Mouse (Mus musculus): ENCODE measurements around the gene Lipt2. TPM values are rescaled to one million over a fixed set of nuclear protein-coding genes. Genes with fewer than 3 reads are reported as not detected.

Lipt2 gene
- total RNA-seq, 1 experiment: 6.2 TPM

GRCm38 (mm10) chr7:100137038-100137437 lies 22.0 kb upstream of the Lipt2 start:
- no peak overlapping the region for H3K9ac ChIP-seq (ENCODE audit: insufficient read depth, low read depth, low read length, poor library complexity, severe bottlenecking)
- H3K27ac ChIP-seq (ENCODE audit: insufficient read depth, low read depth, low read length, poor library complexity, severe bottlenecking): no peak overlapping the region
- in situ Hi-C loops (cut with MboI; ENCODE audit: low sequenced_read_pairs in 2 of 2, unreplicated experiment in 2 of 2): no loop called here
- H3K4me1 ChIP-seq (ENCODE audit: control insufficient read depth in 2 of 2, insufficient read depth in 2 of 2, low read length in 2 of 2, poor library complexity in 1 of 2): no peaks in the 10 kb centered on the region
- no peaks in the 10 kb centered on the region for H3K36me3 ChIP-seq (ENCODE audit: control insufficient read depth, insufficient read depth, low read length, poor library complexity, severe bottlenecking)
- TF ChIP-seq HCFC1 (IDR thresholded peaks at IDR 0.05; ENCODE audit: borderline replicate concordance, insufficient read depth, low read length) (no peak), MAFK (IDR thresholded peaks at IDR 0.05; ENCODE audit: insufficient read depth, low read depth, low read length) (no peak), ZC3H11A (IDR thresholded peaks at IDR 0.05; ENCODE audit: borderline replicate concordance, low read depth, low read length) (no peak), CHD2 (IDR thresholded peaks at IDR 0.05; ENCODE audit: low read depth, low read length) (no peak), ZNF384 (IDR thresholded peaks at IDR 0.05; ENCODE audit: low read depth, low read length) (no peak)
- no peak overlapping the region for H3K4me3 ChIP-seq (ENCODE audit: insufficient read depth in 1 of 2, low read depth in 1 of 2, low read length in 2 of 2, poor library complexity in 1 of 2, severe bottlenecking in 1 of 2)
- no peaks in the 10 kb centered on the region for H3K9me3 ChIP-seq (ENCODE audit: control insufficient read depth, insufficient read depth, low read depth, low read length)
- DNase-seq (ENCODE audit: low read depth, low spot score): no peak

- Histone ChIP-seq H3K27ac (ENCODE audit: insufficient read depth, low read depth, low read length, poor library complexity, severe bottlenecking) (no peak overlapping the region), H3K9ac (ENCODE audit: insufficient read depth, low read depth, low read length, poor library complexity, severe bottlenecking) (no peak overlapping the region), H3K4me1 (ENCODE audit: control insufficient read depth in 2 of 2, insufficient read depth in 2 of 2, low read length in 2 of 2, poor library complexity in 1 of 2) (no peaks in the 10 kb centered on the region), H3K9me3 (ENCODE audit: control insufficient read depth, insufficient read depth, low read depth, low read length) (no peaks in the 10 kb centered on the region), H3K36me3 (ENCODE audit: control insufficient read depth, insufficient read depth, low read length, poor library complexity, severe bottlenecking) (no peaks in the 10 kb centered on the region), H3K4me3 (ENCODE audit: insufficient read depth in 1 of 2, low read depth in 1 of 2, low read length in 2 of 2, poor library complexity in 1 of 2, severe bottlenecking in 1 of 2) (no peak overlapping the region)
- TF ChIP-seq MAFK (IDR thresholded peaks at IDR 0.05; ENCODE audit: insufficient read depth, low read depth, low read length) (no peak), HCFC1 (IDR thresholded peaks at IDR 0.05; ENCODE audit: borderline replicate concordance, insufficient read depth, low read length) (no peak), ZNF384 (IDR thresholded peaks at IDR 0.05; ENCODE audit: low read depth, low read length) (no peak), CHD2 (IDR thresholded peaks at IDR 0.05; ENCODE audit: low read depth, low read length) (no peak), ZC3H11A (IDR thresholded peaks at IDR 0.05; ENCODE audit: borderline replicate concordance, low read depth, low read length) (no peak)
- DNase-seq (ENCODE audit: low read depth, low spot score): no peak
- in situ Hi-C loops (cut with MboI; ENCODE audit: low sequenced_read_pairs in 2 of 2, unreplicated experiment in 2 of 2): no loop called here
Observed at GRCm38 (mm10) chr7:100138075-100138474, 21.0 kb upstream of the Lipt2 start.

GRCm38 (mm10) chr7:100140591-100140990 lies 18.5 kb upstream of the Lipt2 start:
- Histone ChIP-seq H3K9ac (ENCODE audit: insufficient read depth, low read depth, low read length, poor library complexity, severe bottlenecking) (no peak overlapping the region), H3K4me3 (ENCODE audit: insufficient read depth in 1 of 2, low read depth in 1 of 2, low read length in 2 of 2, poor library complexity in 1 of 2, severe bottlenecking in 1 of 2) (no peak overlapping the region), H3K4me1 (ENCODE audit: control insufficient read depth in 2 of 2, insufficient read depth in 2 of 2, low read length in 2 of 2, poor library complexity in 1 of 2) (no peaks in the 10 kb centered on the region), H3K27ac (ENCODE audit: insufficient read depth, low read depth, low read length, poor library complexity, severe bottlenecking) (no peak overlapping the region), H3K36me3 (ENCODE audit: control insufficient read depth, insufficient read depth, low read length, poor library complexity, severe bottlenecking) (no peaks in the 10 kb centered on the region), H3K9me3 (ENCODE audit: control insufficient read depth, insufficient read depth, low read depth, low read length) (no peaks in the 10 kb centered on the region)
- in situ Hi-C loops (cut with MboI; ENCODE audit: low sequenced_read_pairs in 2 of 2, unreplicated experiment in 2 of 2): no loop called here
- TF ChIP-seq ZNF384 (IDR thresholded peaks at IDR 0.05; ENCODE audit: low read depth, low read length): no peak
- no peak for TF ChIP-seq MAFK (IDR thresholded peaks at IDR 0.05; ENCODE audit: insufficient read depth, low read depth, low read length)
- no peak for TF ChIP-seq ZC3H11A (IDR thresholded peaks at IDR 0.05; ENCODE audit: borderline replicate concordance, low read depth, low read length)
- TF ChIP-seq CHD2 (IDR thresholded peaks at IDR 0.05; ENCODE audit: low read depth, low read length): no peak
- no peak for TF ChIP-seq HCFC1 (IDR thresholded peaks at IDR 0.05; ENCODE audit: borderline replicate concordance, insufficient read depth, low read length)
- DNase-seq (ENCODE audit: low read depth, low spot score): no peak

DNA sequence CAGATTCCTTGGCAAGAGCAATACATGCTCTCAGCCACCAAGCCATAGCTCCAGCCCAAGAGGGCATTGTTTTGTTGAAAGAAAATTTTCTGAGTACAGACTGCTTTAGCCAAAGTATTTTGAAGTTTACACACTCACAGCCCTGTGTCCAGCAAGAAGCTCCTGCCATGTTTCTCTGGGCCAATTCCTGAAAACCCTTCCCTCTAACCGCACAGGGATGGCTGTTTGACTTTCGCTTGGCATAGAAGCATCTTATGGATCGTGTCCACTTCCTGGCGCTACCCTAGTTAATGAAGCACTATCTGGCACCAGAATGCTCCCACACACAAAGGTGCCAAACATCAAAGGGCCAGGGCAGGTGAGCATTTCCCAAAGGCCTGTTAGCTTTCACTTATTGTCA lies 10.5 kb upstream of the Lipt2 start:
- TF ChIP-seq ZC3H11A (IDR thresholded peaks at IDR 0.05; ENCODE audit: borderline replicate concordance, low read depth, low read length): no peak
- TF ChIP-seq CHD2 (IDR thresholded peaks at IDR 0.05; ENCODE audit: low read depth, low read length): no peak
- TF ChIP-seq MAFK (IDR thresholded peaks at IDR 0.05; ENCODE audit: insufficient read depth, low read depth, low read length): no peak
- no peak for TF ChIP-seq ZNF384 (IDR thresholded peaks at IDR 0.05; ENCODE audit: low read depth, low read length)
- no peak for TF ChIP-seq HCFC1 (IDR thresholded peaks at IDR 0.05; ENCODE audit: borderline replicate concordance, insufficient read depth, low read length)
- peaks cover 0 to 2% of the 10 kb centered on the region in 2 experiments; a peak in 1 of 4 replicates for H3K4me1 ChIP-seq (ENCODE audit: control insufficient read depth in 2 of 2, insufficient read depth in 2 of 2, low read length in 2 of 2, poor library complexity in 1 of 2)
- no peak overlapping the region for H3K4me3 ChIP-seq (ENCODE audit: insufficient read depth in 1 of 2, low read depth in 1 of 2, low read length in 2 of 2, poor library complexity in 1 of 2, severe bottlenecking in 1 of 2)
- H3K9ac ChIP-seq (ENCODE audit: insufficient read depth, low read depth, low read length, poor library complexity, severe bottlenecking): no peak overlapping the region
- H3K27ac ChIP-seq (ENCODE audit: insufficient read depth, low read depth, low read length, poor library complexity, severe bottlenecking): no peak overlapping the region
- no peak for DNase-seq (ENCODE audit: low read depth, low spot score)
- H3K9me3 ChIP-seq (ENCODE audit: control insufficient read depth, insufficient read depth, low read depth, low read length): no peaks in the 10 kb centered on the region
- no peaks in the 10 kb centered on the region for H3K36me3 ChIP-seq (ENCODE audit: control insufficient read depth, insufficient read depth, low read length, poor library complexity, severe bottlenecking)
- in situ Hi-C loops (cut with MboI; ENCODE audit: low sequenced_read_pairs in 2 of 2, unreplicated experiment in 2 of 2): no loop called here

- DNase-seq (ENCODE audit: low read depth, low spot score): no peak
- H3K27ac ChIP-seq (ENCODE audit: insufficient read depth, low read depth, low read length, poor library complexity, severe bottlenecking): no peak overlapping the region
- no peak overlapping the region for H3K4me3 ChIP-seq (ENCODE audit: insufficient read depth in 1 of 2, low read depth in 1 of 2, low read length in 2 of 2, poor library complexity in 1 of 2, severe bottlenecking in 1 of 2)
- peaks cover 0 to 2% of the 10 kb centered on the region in 2 experiments; a peak in 1 of 4 replicates for H3K4me1 ChIP-seq (ENCODE audit: control insufficient read depth in 2 of 2, insufficient read depth in 2 of 2, low read length in 2 of 2, poor library complexity in 1 of 2)
- H3K36me3 ChIP-seq (ENCODE audit: control insufficient read depth, insufficient read depth, low read length, poor library complexity, severe bottlenecking): no peaks in the 10 kb centered on the region
- in situ Hi-C loops (cut with MboI; ENCODE audit: low sequenced_read_pairs in 2 of 2, unreplicated experiment in 2 of 2): no loop called here
- H3K9me3 ChIP-seq (ENCODE audit: control insufficient read depth, insufficient read depth, low read depth, low read length): no peaks in the 10 kb centered on the region
- TF ChIP-seq CHD2 (IDR thresholded peaks at IDR 0.05; ENCODE audit: low read depth, low read length): no peak
- no peak for TF ChIP-seq MAFK (IDR thresholded peaks at IDR 0.05; ENCODE audit: insufficient read depth, low read depth, low read length)
- no peak for TF ChIP-seq HCFC1 (IDR thresholded peaks at IDR 0.05; ENCODE audit: borderline replicate concordance, insufficient read depth, low read length)
- no peak for TF ChIP-seq ZC3H11A (IDR thresholded peaks at IDR 0.05; ENCODE audit: borderline replicate concordance, low read depth, low read length)
- TF ChIP-seq ZNF384 (IDR thresholded peaks at IDR 0.05; ENCODE audit: low read depth, low read length): no peak
- no peak overlapping the region for H3K9ac ChIP-seq (ENCODE audit: insufficient read depth, low read depth, low read length, poor library complexity, severe bottlenecking)
Observed at GRCm38 (mm10) chr7:100150086-100150485, 9.0 kb upstream of the Lipt2 start.

All from ES-E14 (cell line).